Mouse (Mus musculus) heart, postnatal 0 days (tissue): ENCODE measurements around the gene Notch2.

ENCODE experiments used
- CTCF ChIP-seq: IDR thresholded peaks from 2 replicates; pipeline ENCODE4 v1.5.1; 2016; ENCODE audit warnings: antibody characterized with exemption, control low read depth, low read depth
- EP300 ChIP-seq: IDR thresholded peaks from 2 replicates; pipeline ENCODE4 v1.6.1; 2016; ENCODE audit warnings: antibody characterized with exemption, low read depth

DNA sequence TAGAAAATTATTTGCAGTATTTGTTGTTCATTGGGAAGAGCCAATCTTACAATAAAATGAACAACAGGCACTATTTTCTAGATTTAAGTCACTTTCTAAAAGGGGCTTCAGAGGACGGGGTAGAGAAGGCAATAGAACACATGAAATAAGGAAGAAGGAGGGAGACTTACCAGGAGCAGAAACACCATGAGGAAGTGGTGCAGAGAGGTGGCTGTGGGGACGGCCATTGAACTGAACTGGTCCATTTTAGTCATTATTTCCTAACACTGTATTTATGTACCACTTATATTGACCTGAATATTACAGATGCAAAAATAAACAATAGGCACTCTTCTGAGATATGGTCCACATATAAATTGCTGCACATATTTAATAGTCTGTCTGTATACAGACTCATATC, 143.7 kb downstream of the Notch2 start:
- no peak for TF ChIP-seq CTCF
- TF ChIP-seq EP300: no peak
